Mouse (Mus musculus): ENCODE results near the gene Adcy5. TPM values are rescaled to one million over a fixed set of nuclear protein-coding genes. Genes with fewer than 3 reads are reported as not detected.

Adcy5 gene
- total and polyA plus RNA-seq, 2 experiments from 2014 or later = 7.0 to 57.8 TPM

DNA sequence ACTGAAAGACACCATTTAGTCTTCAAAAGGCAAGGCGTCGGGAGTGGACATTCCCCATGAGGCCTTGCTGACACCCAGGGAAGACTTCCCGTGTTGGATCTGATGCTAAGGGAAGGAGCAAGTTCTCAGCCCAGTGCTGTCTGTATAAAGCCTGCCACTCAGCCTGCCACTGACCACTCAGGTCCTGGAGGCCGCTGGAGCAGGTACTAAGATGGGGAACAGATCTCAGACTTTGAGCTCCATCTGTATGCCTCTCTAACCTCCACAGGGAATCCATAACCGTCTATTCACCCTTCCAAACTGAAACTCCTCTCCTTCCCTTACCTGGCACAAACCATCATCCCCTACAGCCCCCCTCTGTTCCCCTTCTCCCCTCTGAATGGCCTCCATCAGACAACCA, 41.2 kb upstream of the Adcy5 start:
- Histone ChIP-seq H3K27ac (ENCODE audit: low read depth, low read length) (no peak overlapping the region), H3K9me3 (ENCODE audit: low read length) (no peaks in the 10 kb centered on the region), H3K4me3 (ENCODE audit: low read depth, low read length) (no peak overlapping the region), H3K36me3 (ENCODE audit: insufficient read depth) (no peaks in the 10 kb centered on the region), H3K4me2 (ENCODE audit: low read depth) (no peak overlapping the region), H3K27me3 (ENCODE audit: insufficient read depth, low read length) (no peaks in the 10 kb centered on the region), H3K9ac (no peak overlapping the region), H3K4me1 (ENCODE audit: insufficient read depth) (0 out of 2 replicates have a peak, but pooled peaks cover 3% of the 10 kb centered on the region)
- no peak for DNase-seq
- 82% methylated on average over 5 of the region's 5 CpGs for WGBS
- TF ChIP-seq CTCF (IDR thresholded peaks at IDR 0.05; ENCODE audit: low read depth) = no peak
- no peak for ATAC-seq

DNA sequence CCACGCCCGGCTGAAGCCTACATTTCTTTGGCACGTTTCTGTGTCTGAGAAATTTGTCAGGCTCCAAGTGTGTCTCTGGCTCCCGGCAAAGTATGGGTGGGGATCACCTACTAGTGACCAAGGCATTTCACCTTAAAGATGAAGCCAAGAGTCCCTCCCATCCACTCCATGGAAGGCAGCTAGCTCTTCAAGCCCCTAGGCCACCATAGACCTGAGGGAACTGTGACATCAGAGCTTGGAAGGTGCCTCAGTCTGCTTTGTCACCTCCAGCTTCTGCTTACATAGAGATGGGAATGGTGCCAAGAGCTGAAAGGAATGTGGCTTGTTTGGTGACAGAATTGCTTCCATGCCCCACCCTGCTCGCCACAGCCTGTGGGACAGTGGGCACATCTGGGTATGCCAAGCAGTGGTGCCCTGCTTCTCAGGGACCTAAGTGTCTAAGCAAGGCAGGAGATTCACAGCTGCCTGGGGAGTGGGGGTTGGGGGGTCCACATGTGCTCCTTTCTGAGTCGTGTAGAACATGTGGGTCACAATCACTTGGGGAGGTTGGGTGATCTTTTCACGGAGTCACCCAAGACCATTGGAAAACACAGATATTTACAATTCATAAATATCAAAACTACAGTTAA, 38.2 kb upstream of the Adcy5 start:
- 85% methylated on average over 7 of the region's 7 CpGs for WGBS
- ATAC-seq (no peak), DNase-seq (no peak)
- no peaks in the 10 kb centered on the region for H3K4me1 ChIP-seq (ENCODE audit: insufficient read depth)
- no peaks in the 10 kb centered on the region for H3K9me3 ChIP-seq (ENCODE audit: low read length)
- no peak overlapping the region for H3K27ac ChIP-seq (ENCODE audit: low read depth, low read length)
- TF ChIP-seq CTCF (IDR thresholded peaks at IDR 0.05; ENCODE audit: low read depth) = no peak
- no peaks in the 10 kb centered on the region for H3K36me3 ChIP-seq (ENCODE audit: insufficient read depth)
- H3K9ac ChIP-seq = no peak overlapping the region
- H3K27me3 ChIP-seq (ENCODE audit: insufficient read depth, low read length) = no peaks in the 10 kb centered on the region
- no peak overlapping the region for H3K4me3 ChIP-seq (ENCODE audit: low read depth, low read length)
- no peak overlapping the region for H3K4me2 ChIP-seq (ENCODE audit: low read depth)

DNA sequence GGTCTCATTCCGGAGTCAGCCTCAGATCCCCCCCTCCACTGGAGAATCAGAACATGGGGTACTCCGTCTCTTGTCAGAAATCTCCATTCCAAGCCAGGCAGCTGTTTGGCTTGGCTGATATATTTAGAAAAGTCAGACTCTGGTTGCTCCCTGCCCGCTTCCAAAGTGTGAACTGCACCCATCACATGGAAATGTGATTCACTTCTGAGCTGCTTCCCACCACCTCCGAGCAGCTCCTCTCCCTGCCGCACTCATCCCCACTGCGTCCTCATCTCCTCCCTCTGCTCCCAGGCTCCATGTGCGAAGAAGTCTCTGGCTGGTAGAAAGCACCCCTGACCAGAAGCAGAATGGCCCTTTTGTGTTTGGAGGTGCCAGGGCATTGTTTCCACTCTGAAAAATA, 37.2 kb upstream of the Adcy5 start:
- no peak for TF ChIP-seq CTCF (IDR thresholded peaks at IDR 0.05; ENCODE audit: low read depth)
- WGBS = 65% methylated on average over 7 of the region's 7 CpGs
- no peak overlapping the region for H3K9ac ChIP-seq
- H3K27ac ChIP-seq (ENCODE audit: low read depth, low read length) = no peak overlapping the region
- DNase-seq (no peak), ATAC-seq (no peak)
- H3K9me3 ChIP-seq (ENCODE audit: low read length) = no peaks in the 10 kb centered on the region
- H3K36me3 ChIP-seq (ENCODE audit: insufficient read depth) = no peaks in the 10 kb centered on the region
- no peaks in the 10 kb centered on the region for H3K4me1 ChIP-seq (ENCODE audit: insufficient read depth)
- no peak overlapping the region for H3K4me2 ChIP-seq (ENCODE audit: low read depth)
- no peak overlapping the region for H3K4me3 ChIP-seq (ENCODE audit: low read depth, low read length)
- no peaks in the 10 kb centered on the region for H3K27me3 ChIP-seq (ENCODE audit: insufficient read depth, low read length)

DNA sequence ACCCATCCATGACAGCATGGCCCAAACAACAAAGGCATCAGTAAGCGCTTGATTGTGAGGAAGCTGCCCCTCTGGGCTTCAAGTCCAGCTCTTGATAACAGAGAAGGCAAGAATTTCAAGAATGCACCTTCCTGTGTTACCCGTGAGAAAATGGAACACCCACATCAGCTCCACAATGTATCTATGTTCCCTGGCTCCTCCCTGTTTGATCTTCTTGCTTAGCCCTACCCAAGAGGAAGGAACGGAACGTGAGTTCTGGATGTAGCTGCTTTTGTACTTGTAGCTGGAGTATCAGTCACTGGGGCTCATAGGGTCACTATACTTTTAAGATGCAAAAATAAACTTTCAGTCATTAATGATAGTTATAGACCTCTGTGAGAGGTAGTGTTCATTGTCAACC, 34.1 kb upstream of the Adcy5 start:
- no peaks in the 10 kb centered on the region for H3K4me1 ChIP-seq (ENCODE audit: insufficient read depth)
- no peak for ATAC-seq
- H3K4me2 ChIP-seq (ENCODE audit: low read depth) = no peak overlapping the region
- H3K27me3 ChIP-seq (ENCODE audit: insufficient read depth, low read length) = no peaks in the 10 kb centered on the region
- H3K4me3 ChIP-seq (ENCODE audit: low read depth, low read length) = no peak overlapping the region
- DNase-seq = no peak
- TF ChIP-seq CTCF (IDR thresholded peaks at IDR 0.05; ENCODE audit: low read depth) = no peak
- H3K9me3 ChIP-seq (ENCODE audit: low read length) = no peaks in the 10 kb centered on the region
- no peak overlapping the region for H3K27ac ChIP-seq (ENCODE audit: low read depth, low read length)
- H3K9ac ChIP-seq = no peak overlapping the region
- no peaks in the 10 kb centered on the region for H3K36me3 ChIP-seq (ENCODE audit: insufficient read depth)
- WGBS = 87% methylated on average over 4 of the region's 4 CpGs

DNA sequence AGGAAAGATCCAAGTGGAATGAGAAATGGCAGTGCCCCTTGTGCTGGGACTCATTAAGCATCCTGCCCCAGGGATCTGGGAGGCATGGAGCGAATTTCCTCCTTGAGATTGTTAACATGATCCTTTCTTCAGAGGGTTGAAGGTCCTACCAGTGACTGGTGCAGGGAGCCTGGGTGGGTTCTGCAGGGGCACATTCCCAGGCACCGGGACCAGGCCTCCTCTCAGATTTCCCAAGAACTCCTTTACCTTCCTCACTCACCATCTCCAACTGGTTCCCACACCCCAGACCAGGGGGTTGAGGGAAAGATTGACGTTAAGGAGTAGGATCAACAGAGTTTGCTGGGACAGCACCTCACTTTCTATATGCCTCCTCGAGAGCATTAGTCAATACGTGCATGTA, 27.4 kb upstream of the Adcy5 start:
- TF ChIP-seq CTCF (IDR thresholded peaks at IDR 0.05; ENCODE audit: low read depth) = no peak
- no peaks in the 10 kb centered on the region for H3K36me3 ChIP-seq (ENCODE audit: insufficient read depth)
- no peaks in the 10 kb centered on the region for H3K9me3 ChIP-seq (ENCODE audit: low read length)
- no peak for DNase-seq
- no peaks in the 10 kb centered on the region for H3K4me1 ChIP-seq (ENCODE audit: insufficient read depth)
- no peak for ATAC-seq
- no peak overlapping the region for H3K4me2 ChIP-seq (ENCODE audit: low read depth)
- no peak overlapping the region for H3K27ac ChIP-seq (ENCODE audit: low read depth, low read length)
- 88% methylated on average over 5 of the region's 5 CpGs for WGBS
- H3K27me3 ChIP-seq (ENCODE audit: insufficient read depth, low read length) = no peaks in the 10 kb centered on the region
- H3K4me3 ChIP-seq (ENCODE audit: low read depth, low read length) = no peak overlapping the region
- H3K9ac ChIP-seq = no peak overlapping the region

DNA sequence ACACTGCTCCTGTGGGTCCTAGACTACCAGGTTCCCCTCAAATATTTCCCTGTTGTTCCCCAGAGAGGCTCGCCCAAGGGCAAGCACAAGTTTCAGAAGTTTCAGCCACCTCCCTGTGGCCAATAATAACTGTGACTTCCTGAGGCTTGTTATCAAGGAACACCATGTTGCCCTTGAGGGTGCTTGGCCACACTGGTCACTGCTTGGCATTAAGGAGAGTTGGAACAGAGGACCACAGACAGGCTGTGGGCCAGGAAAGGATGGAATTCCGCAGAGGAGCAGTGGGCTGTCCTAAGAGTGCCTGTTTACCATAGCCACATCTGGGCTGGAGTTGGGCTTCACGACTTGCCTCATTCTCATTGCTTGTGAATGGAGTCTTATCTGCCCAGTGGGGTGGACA, 24.5 kb upstream of the Adcy5 start:
- H3K9me3 ChIP-seq (ENCODE audit: low read length) = no peaks in the 10 kb centered on the region
- DNase-seq = no peak
- no peaks in the 10 kb centered on the region for H3K36me3 ChIP-seq (ENCODE audit: insufficient read depth)
- WGBS = 81% methylated on average over 3 of the region's 3 CpGs
- no peak overlapping the region for H3K9ac ChIP-seq
- H3K4me1 ChIP-seq (ENCODE audit: insufficient read depth) = no peaks in the 10 kb centered on the region
- no peaks in the 10 kb centered on the region for H3K27me3 ChIP-seq (ENCODE audit: insufficient read depth, low read length)
- H3K4me2 ChIP-seq (ENCODE audit: low read depth) = no peak overlapping the region
- H3K27ac ChIP-seq (ENCODE audit: low read depth, low read length) = no peak overlapping the region
- H3K4me3 ChIP-seq (ENCODE audit: low read depth, low read length) = no peak overlapping the region
- TF ChIP-seq CTCF (IDR thresholded peaks at IDR 0.05; ENCODE audit: low read depth) = no peak
- no peak for ATAC-seq

DNA sequence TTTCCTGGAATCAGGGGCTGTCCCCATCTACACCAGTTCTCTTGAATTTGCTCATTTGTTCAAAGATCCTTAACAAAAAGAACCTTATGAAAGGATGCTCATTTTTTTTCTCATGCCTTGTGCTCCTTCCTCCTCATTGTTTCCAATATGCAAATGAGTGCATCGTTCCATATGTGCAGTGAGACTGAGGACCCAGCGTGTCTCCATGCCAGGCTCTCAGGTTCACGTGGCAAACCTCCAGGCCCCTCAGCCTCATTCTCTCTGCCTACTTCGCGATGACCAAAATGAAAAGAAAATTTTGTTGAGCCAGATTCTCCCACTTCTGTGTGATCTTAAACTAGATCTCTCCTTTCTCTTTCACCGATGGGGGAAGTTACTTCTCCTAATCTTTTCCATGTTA, 15.3 kb upstream of the Adcy5 start:
- Histone ChIP-seq H3K4me1 (ENCODE audit: insufficient read depth) (peaks cover 12% of the 10 kb centered on the region; the same call in 1 of the 2 replicates), H3K27me3 (ENCODE audit: insufficient read depth, low read length) (no peaks in the 10 kb centered on the region), H3K4me2 (ENCODE audit: low read depth) (peak overlapping the region; percentile 3; the same call in 1 of the 2 replicates), H3K4me3 (ENCODE audit: low read depth, low read length) (no peak overlapping the region), H3K27ac (ENCODE audit: low read depth, low read length) (no peak overlapping the region), H3K9me3 (ENCODE audit: low read length) (no peaks in the 10 kb centered on the region), H3K36me3 (ENCODE audit: insufficient read depth) (no peaks in the 10 kb centered on the region), H3K9ac (no peak overlapping the region)
- TF ChIP-seq CTCF (IDR thresholded peaks at IDR 0.05; ENCODE audit: low read depth) = no peak
- WGBS = 11% methylated on average over 6 of the region's 6 CpGs
- DNase-seq (no peak), ATAC-seq (no peak)
